Mouse (Mus musculus) lung, postnatal 0 days (tissue): ENCODE data around the gene Rspo4.

Experiments
- CTCF ChIP-seq: IDR thresholded peaks from 2 replicates; pipeline ENCODE4 v1.5.1; 2016; ENCODE audit warnings: antibody characterized with exemption, mild to moderate bottlenecking
- EP300 ChIP-seq: IDR thresholded peaks from 2 replicates; pipeline ENCODE4 v1.6.1; 2016; ENCODE audit warnings: antibody characterized with exemption, mild to moderate bottlenecking, control low read depth

DNA sequence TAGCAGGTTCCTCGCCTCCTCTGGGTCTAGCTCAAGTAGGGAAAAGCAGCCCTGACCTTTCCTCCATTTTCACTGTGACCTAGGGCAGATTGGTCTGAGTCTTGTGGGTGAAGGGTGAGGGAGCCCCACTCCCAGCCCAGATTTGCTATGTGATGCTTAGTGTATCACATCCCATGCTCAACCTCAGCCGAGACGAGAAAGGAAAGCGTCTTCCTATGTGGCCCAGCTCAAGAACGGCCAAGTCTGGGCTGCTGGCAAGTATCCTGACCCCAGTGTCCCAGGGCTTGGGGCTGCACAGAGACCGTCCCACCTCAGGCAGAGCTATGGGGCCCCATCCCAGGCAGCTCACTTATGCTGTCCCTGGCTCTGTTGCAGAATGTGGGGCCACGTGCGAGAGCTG, 25.5 kb downstream of the Rspo4 start:
- no peak for TF ChIP-seq EP300
- no peak for TF ChIP-seq CTCF
